Mouse (Mus musculus): Measurements from ENCODE around the gene Hbb-bs. TPM values are rescaled to one million over a fixed set of nuclear protein-coding genes. Genes with fewer than 3 reads are reported as not detected.
"Not testable (repeated sequence)": the region's sequence is repeated elsewhere in the genome, so short reads cannot be mapped to it uniquely, and the experiment has no call there.

Gene Hbb-bs
- polyA plus RNA-seq, 2 experiments from 2014 or later, result 8.3 to 367 TPM

DNA sequence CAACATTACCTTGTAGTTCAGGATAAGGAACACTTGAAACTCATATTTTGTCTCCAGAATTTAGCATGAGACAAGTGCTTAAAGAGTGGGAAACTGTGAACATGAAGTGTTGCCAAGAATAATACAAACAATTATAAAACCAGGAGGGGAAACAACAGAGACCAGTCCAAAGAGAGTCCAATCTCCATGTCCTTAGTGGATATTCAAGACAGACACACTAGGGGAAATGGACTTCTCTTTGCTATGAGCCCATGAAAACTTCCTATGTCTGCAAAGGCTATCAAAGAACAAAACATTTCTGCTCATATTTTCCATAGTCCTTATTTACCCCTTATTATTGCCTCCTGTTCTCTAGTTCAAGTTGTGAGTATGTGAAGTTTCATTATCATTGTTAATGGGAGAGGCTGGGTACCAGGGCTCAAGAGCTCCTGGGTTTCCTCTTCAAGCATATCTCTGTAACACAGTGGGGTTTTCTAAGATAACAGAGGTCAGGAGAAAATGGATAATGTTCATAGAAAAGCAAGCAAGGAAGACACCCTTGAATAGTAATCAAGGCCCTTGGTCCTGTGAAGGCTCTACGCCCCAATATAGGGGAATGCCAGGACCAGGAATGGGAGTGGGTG, 16.6 kb downstream of the Hbb-bs start:
- ATAC-seq, result no peak

DNA sequence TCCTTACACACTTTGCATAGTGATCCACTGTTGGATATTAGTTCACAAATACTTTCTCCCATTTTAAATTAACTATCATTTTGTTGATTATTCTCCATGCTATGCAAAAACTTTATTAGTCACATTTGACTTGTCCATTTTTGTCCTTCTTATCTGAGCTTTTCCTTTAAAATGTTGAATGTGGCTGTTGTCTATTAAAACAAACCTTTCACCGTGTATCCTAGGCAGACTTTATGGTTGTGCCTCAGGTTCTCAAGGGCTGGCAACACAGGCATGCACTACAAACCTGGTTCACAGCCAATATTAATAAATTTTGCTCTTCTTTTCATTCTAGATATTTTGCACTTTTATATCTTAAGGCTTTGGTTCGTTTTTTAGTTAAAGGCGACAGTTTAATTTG, 17.1 kb downstream of the Hbb-bs start:
- no peak for ATAC-seq

DNA sequence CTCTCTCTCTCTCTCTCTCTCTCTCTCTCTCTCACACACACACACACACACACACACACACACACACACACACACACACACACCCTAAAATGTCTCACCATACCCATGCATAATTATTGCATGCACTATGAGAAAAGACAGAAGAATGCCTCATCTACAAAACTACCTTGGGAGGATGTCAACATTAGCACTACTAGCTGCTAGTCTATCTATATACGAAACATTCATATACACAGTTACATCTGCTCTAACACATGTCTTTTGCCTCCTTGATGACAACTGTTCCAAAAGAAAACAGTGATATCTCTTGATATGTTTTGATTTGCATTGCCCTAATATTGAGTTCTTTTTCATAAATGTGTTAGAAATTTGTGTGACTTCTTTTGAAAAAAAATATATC, 17.6 kb downstream of the Hbb-bs start:
- no peak for ATAC-seq

DNA sequence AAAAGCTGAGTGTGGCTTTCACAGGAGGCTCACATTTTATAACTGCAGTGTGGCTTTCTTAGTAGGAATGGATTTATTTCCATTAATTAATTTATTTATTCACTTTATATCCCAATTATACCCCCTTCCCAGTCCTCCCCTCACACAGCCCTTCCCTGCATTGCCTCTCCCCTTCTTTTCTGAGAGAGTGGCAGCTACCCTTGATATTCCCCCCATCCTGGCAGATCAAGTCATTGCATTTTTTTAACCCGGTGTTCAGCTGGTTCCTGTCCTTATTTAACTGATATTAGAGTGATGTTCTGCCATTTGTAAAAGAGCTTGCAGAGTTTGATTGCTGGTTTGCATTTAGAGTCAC, 18.1 kb downstream of the Hbb-bs start:
- ATAC-seq, result no peak

DNA sequence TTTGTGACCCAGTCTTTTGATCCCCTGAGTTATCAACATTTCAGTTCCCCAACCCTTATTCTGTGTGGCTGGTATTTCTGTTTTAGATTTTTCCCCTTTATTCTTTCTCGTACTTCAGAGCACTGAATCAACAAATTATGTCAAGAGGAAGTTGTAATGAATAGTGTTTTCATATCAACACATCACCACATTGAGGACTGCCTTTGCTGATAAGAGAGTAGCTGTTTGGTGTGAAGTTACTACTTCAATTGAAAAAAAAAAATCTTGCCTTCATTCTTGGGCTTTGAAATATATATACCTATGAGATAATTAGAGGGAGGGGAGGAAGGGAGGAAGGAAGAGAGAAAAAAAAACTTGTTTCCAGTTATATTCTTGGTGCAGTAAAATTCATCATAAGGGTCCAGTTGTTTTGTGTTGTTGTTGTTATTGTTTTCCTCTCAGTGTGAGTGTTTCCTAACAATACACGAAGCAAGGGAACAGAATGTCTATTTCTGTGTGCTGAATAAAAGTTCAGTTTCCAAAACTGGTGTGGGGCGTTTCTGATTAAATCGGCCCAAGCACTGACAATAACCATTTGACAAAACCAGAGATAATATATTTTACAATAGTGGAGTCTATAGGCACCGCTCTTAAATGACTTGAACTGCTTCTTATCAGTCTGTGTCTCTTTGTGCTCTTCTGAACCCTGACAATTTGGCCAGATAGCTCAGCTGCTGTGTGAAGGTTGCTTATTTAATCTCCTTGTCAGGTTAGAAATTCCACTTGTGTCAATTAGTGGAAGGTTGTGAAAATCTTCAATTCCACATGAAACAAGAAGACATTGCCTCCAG, 18.7 kb downstream of the Hbb-bs start:
- ATAC-seq, result no peak

DNA sequence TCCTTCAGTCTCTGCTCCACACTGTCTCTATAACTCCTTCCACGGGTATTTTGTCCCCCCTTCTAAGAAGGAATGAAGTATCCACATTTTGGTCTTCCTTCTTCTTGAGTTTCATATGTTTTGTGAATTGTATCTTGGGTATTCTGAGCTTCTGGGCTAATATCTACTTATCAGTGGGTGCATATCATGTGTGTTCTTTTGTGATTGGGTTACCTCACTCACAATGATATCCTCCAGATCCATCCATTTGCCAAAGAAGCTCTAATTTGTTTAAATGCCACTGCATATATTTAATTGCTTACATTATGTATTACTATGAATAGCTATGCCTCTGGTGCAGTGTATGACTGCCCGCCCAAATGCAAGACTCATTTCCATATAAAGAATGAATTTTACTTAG, 19.8 kb downstream of the Hbb-bs start:
- ATAC-seq, result not testable (repeated sequence)

DNA sequence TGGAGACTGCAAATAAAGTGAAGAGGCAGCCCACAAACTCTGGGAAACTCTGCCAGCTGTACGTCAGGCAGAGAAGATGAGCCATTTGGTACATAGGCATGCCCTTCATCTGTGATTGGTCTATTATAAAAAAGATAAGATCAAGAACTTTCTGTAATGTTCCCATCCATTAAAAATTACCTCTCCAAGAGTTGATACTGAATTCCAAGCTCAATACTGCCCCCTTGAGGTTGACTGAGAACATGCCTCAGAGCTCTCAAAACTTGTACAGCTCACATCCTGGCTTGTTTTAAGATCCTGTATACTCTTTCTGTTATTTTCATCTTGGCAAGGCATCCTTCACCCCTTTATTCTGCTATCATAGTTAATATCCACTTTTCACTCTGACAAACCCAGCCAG, 21.0 kb downstream of the Hbb-bs start:
- ATAC-seq, result no peak

DNA sequence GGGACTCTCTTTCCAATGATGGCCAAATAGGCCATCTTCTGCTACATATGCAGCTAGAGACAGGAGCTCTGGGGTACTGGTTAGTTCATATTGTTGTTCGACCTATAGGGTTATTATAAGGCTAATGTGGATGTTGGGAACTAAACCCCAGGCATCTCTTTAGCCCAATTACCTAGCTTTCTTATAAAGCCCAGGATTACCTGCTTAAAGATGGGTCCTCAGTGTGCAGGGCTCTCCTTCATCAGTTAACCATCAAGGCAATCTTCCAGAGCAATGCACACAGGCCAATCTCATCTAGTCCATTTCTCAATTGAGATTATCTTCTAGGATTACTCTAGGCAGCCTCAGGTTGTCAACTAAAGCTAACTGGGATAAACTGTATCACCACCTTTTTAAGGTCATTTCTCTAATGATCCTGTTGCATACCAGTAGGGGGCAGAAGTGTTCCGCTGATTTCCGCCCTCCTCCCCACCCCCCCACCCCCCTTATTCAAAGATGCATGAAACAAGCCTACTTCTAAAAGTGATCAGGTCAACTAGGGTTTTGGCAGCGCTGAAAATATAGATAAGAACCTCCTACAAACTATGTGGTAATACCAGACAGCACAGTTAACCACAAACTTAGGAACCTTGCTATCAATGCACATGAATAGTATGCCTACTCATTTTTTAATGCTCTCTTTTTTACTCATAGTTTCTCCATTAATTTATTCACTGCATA, 35.1 kb downstream of the Hbb-bs start:
- ATAC-seq, result no peak

DNA sequence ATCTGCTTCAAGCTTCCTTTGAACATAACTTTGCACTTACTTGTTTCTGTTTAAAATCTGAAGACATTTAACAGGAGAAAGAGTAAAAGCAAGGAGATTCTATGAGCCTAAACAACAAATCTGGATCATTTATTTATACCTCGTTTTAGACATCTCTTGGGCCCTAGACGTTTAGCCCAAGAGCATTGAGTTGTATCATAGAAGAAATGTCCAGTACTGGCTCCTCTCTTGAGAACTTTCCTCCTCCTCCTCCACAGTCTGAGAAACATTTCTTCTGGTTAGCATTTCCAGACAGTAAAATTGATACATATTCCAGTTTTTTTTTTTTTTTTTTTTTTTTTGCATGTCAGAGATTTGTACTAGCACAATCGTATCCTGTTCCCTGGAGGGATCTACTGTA, 36.2 kb downstream of the Hbb-bs start, which contains the start of gene Olfr67:
Gene Olfr67, minus strand, starts transcription at position 101 of the 400 bp plus-strand sequence.
- ATAC-seq, result no peak

DNA sequence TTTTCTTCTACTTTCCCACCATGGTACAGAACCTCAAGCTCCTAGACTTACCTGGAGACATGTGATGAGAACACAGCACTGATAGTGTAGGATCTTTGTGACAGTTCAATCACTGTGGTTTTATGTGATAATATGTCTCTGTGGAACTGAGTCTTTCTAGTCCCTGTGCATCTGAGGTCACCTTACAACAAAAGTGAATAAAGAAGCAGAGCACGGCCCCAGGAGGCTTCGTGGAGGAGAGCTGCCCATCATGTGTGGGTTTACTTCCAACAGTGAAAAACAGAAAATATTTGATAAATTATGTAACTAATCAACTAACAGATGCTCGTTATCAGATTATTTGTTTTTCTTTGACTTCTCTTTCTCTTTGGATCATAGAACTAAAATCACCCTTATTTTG, 48.3 kb downstream of the Hbb-bs start, which contains the start of gene Olfr68:
Gene Olfr68, minus strand, starts transcription at position 101 of the 400 bp plus-strand sequence.
- no peak for ATAC-seq

DNA sequence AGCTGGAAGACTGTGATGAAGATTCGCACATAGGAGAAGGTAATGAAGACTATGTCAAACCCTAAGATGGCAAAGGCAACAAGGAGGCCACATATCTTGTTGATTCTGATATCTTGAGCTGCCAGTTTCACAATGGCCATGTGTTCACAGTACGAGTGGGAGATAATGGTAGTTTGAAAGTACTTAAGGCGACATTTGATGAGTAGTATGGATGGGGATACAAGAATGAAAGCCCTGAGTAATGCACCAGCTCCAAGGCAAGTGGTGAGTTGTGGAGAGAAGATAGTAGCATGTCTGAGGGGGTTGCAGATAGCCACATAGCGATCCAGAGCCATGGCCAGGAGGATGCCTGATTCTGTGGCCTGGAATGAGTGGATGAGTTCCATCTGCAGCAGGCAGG, 50.2 kb downstream of the Hbb-bs start:
- ATAC-seq, result not testable (repeated sequence)

Other genes with a start within 250 kb of the Hbb-bs start
- gene Olfr618, start 238.0 kb downstream of the Hbb-bs start, polyA plus RNA-seq (2017; shearing (Covaris generic)), result not detected
- not detected for gene Olfr619, start 227.5 kb downstream of the Hbb-bs start, polyA plus RNA-seq (2017; shearing (Covaris generic))
- 1 to 10 TPM in 1 of 2 experiments, not detected in 1; 1.3 TPM for gene Olfr620, start 215.6 kb downstream of the Hbb-bs start, polyA plus RNA-seq (2017; shearing (Covaris generic))
- not detected for gene Olfr622, start 185.4 kb downstream of the Hbb-bs start, polyA plus RNA-seq (2017; shearing (Covaris generic))
- not detected for gene Olfr623, start 164.4 kb downstream of the Hbb-bs start, polyA plus RNA-seq (2017; shearing (Covaris generic))
- gene Olfr624, start 156.9 kb downstream of the Hbb-bs start, polyA plus RNA-seq (2017; shearing (Covaris generic)), result not detected
- not detected for gene Olfr625-ps1, start 145.4 kb downstream of the Hbb-bs start, polyA plus RNA-seq (2017; shearing (Covaris generic))
- gene Olfr243, start 113.4 kb downstream of the Hbb-bs start, polyA plus RNA-seq (2017; shearing (Covaris generic)), result not detected
- not detected for gene Olfr628, start 97.7 kb downstream of the Hbb-bs start, polyA plus RNA-seq (2017; shearing (Covaris generic))
- gene Olfr629, start 83.2 kb downstream of the Hbb-bs start, polyA plus RNA-seq (2017; shearing (Covaris generic)), result not detected
- gene Olfr630, start 70.8 kb downstream of the Hbb-bs start, polyA plus RNA-seq (2017; shearing (Covaris generic)), result not detected
- gene Olfr69, start 56.5 kb downstream of the Hbb-bs start, polyA plus RNA-seq (2017; shearing (Covaris generic)), result not detected
- not detected for gene Olfr68, start 48.4 kb downstream of the Hbb-bs start, polyA plus RNA-seq (2017; shearing (Covaris generic))
- gene Olfr67, start 36.3 kb downstream of the Hbb-bs start, polyA plus RNA-seq (2017; shearing (Covaris generic)), result not detected
- gene Hbb-bt, start 14.1 kb downstream of the Hbb-bs start, polyA plus RNA-seq (2017; shearing (Covaris generic)), result 100 to 1,000 TPM in 1 of 2 experiments, 1 to 10 TPM in 1; 1.3 to 103 TPM
- not detected for gene Hbb-bh2, start 12.4 kb upstream of the Hbb-bs start, polyA plus RNA-seq (2017; shearing (Covaris generic))
- not detected for gene Hbb-bh1, start 15.1 kb upstream of the Hbb-bs start, polyA plus RNA-seq (2017; shearing (Covaris generic))
- not detected for gene Hbb-y, start 25.1 kb upstream of the Hbb-bs start, polyA plus RNA-seq (2017; shearing (Covaris generic))
- gene Olfr66, start 58.2 kb upstream of the Hbb-bs start, polyA plus RNA-seq (2017; shearing (Covaris generic)), result under 1 TPM in 1 of 2 experiments, not detected in 1; 0.19 TPM
- not detected for gene Olfr64, start 66.4 kb upstream of the Hbb-bs start, polyA plus RNA-seq (2017; shearing (Covaris generic))
- gene Olfr65, start 75.4 kb upstream of the Hbb-bs start, polyA plus RNA-seq (2017; shearing (Covaris generic)), result not detected
- not detected for gene Olfr631, start 100.7 kb upstream of the Hbb-bs start, polyA plus RNA-seq (2017; shearing (Covaris generic))
- not detected for gene Olfr632, start 106.3 kb upstream of the Hbb-bs start, polyA plus RNA-seq (2017; shearing (Covaris generic))
- not detected for gene Olfr633, start 116.3 kb upstream of the Hbb-bs start, polyA plus RNA-seq (2017; shearing (Covaris generic))
- gene Olfr635, start 143.1 kb upstream of the Hbb-bs start, polyA plus RNA-seq (2017; shearing (Covaris generic)), result under 1 TPM in 1 of 2 experiments, not detected in 1; 0.08 TPM
- not detected for gene Olfr638, start 170.7 kb upstream of the Hbb-bs start, polyA plus RNA-seq (2017; shearing (Covaris generic))
- not detected for gene Olfr639, start 189.2 kb upstream of the Hbb-bs start, polyA plus RNA-seq (2017; shearing (Covaris generic))
- not detected for gene Olfr640, start 197.5 kb upstream of the Hbb-bs start, polyA plus RNA-seq (2017; shearing (Covaris generic))
- not detected for gene Olfr641, start 207.3 kb upstream of the Hbb-bs start, polyA plus RNA-seq (2017; shearing (Covaris generic))
- gene Olfr642, start 224.6 kb upstream of the Hbb-bs start, polyA plus RNA-seq (2017; shearing (Covaris generic)), result under 1 TPM in 1 of 2 experiments, not detected in 1; 0.07 TPM
- gene 4930516K23Rik, start 233.3 kb upstream of the Hbb-bs start, polyA plus RNA-seq (2017; shearing (Covaris generic)), result not detected
- gene Olfr644, start 243.8 kb upstream of the Hbb-bs start, polyA plus RNA-seq (2017; shearing (Covaris generic)), result not detected